Mouse (Mus musculus): ENCODE data around the gene Uaca. TPM values are rescaled to one million over a fixed set of nuclear protein-coding genes. Genes with fewer than 3 reads are reported as not detected.

Uaca gene
- total and polyA plus RNA-seq, 3 experiments, result 10.6 to 53.5 (median 42.7) TPM

GRCm38 (mm10) chr9:60895486-60896110 is 101.3 kb downstream of the Uaca start:
- Histone ChIP-seq H3K4me1 (ENCODE audit: control insufficient read depth, insufficient read depth, low read length) (peaks cover 10% of the 10 kb centered on the region), H3K27me3 (ENCODE audit: control insufficient read depth, insufficient read depth, low read length) (no peaks in the 10 kb centered on the region), H3K27ac (no peak overlapping the region), H3K79me2 (replicated peaks; ENCODE audit: control insufficient read depth, insufficient read depth, low read length) (no peaks in the 10 kb centered on the region), H3K36me3 (ENCODE audit: control insufficient read depth, insufficient read depth, low read length) (no peaks in the 10 kb centered on the region), H3K9ac (ENCODE audit: low read depth, low read length) (no peak overlapping the region), H3K4me3 (no peak overlapping the region)
- TF ChIP-seq POLR2A (IDR thresholded peaks at IDR 0.05; ENCODE audit: insufficient read depth, low read depth, low read length), result no peak
- peak; percentile 77 for TF ChIP-seq CTCF (IDR thresholded peaks at IDR 0.05)
- peak; percentile 70; the same call in 1 of the 2 replicates for TF ChIP-seq EP300 (IDR thresholded peaks at IDR 0.05; ENCODE audit: insufficient read depth, low read depth, low read length)
- WGBS, result 39% methylated on average over 8 of the region's 8 CpGs
- intact Hi-C loops (cut with DNase I), result loop anchor here (2.0 to 5.0 kb wide), 2 partner anchors 937 to 1003 kb away; no protein-coding TSS in a partner anchor
- peak; percentile 48 to 49 for DNase-seq

DNA sequence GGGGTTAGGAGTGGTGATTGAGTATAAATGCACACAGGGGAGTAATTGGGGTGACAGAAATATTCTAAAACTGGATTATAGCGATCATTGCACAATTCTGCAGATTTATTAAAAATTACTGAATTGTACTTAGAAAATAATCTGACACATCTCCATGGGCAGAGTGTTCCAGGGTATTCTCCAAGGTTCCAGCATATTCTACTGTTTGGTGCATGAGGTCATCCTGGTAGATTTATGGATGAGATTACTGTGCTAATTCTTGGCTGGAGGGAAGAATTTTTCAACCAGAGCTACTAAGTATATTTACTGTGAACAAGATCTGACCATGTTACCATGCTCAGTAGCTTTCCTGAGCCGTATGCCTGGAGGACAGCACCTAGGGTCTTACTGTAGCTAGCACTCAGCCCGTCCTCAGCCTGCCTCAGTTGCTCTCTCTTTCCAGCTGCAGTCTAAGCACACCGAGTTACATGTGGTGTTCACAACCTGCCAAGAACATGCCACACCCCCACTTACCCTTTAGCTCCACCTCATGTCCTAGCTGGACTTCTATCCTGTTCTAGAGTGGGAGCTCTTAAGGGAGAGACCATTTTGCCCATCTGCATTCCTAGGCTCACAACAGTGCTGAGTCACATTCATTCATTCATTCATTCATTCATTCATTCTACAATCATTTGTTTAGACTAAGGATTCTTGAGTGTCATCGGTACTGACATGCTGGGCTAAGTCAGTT is 104.1 kb downstream of the Uaca start:
- DNase-seq, result no peak
- TF ChIP-seq EP300 (IDR thresholded peaks at IDR 0.05; ENCODE audit: insufficient read depth, low read depth, low read length), result no peak
- TF ChIP-seq POLR2A (IDR thresholded peaks at IDR 0.05; ENCODE audit: insufficient read depth, low read depth, low read length), result no peak
- no peak for TF ChIP-seq CTCF (IDR thresholded peaks at IDR 0.05)
- WGBS, result 76% methylated on average over 5 of the region's 5 CpGs
- Histone ChIP-seq H3K79me2 (replicated peaks; ENCODE audit: control insufficient read depth, insufficient read depth, low read length) (no peaks in the 10 kb centered on the region), H3K27me3 (ENCODE audit: control insufficient read depth, insufficient read depth, low read length) (no peaks in the 10 kb centered on the region), H3K9ac (ENCODE audit: low read depth, low read length) (no peak overlapping the region), H3K27ac (no peak overlapping the region), H3K4me1 (ENCODE audit: control insufficient read depth, insufficient read depth, low read length) (peaks cover 13% of the 10 kb centered on the region), H3K36me3 (ENCODE audit: control insufficient read depth, insufficient read depth, low read length) (no peaks in the 10 kb centered on the region), H3K4me3 (no peak overlapping the region)
- intact Hi-C loops (cut with DNase I), result loop anchor here (5.0 kb wide), 1 partner anchor 934 kb away; no protein-coding TSS in a partner anchor

DNA sequence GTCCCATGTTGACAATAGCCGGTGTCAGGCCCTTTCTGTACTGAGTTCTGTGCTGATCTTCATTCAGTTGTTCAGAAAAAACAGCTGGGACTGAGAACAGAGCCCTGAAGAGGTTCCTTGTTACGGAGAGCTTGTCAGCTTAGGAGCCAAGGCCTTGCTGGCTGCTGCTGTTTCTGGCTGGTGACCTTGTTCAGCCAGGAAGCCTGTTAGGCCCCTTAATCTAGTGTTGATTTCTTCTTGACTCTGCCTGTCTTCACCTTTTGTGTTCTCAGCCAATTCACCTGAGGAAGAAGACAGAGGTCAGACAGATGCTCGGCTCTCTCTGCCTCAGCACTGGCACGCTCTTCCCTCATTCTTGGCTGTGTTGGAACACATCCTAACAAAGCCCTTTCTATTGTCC is 104.9 kb downstream of the Uaca start:
- intact Hi-C loops (cut with DNase I), result loop anchor here (5.0 kb wide), 1 partner anchor 933 kb away; no protein-coding TSS in a partner anchor
- WGBS, result 52% methylated on average over 4 of the region's 4 CpGs
- no peak for DNase-seq
- Histone ChIP-seq H3K4me1 (ENCODE audit: control insufficient read depth, insufficient read depth, low read length) (peaks cover 13% of the 10 kb centered on the region), H3K27ac (no peak overlapping the region), H3K27me3 (ENCODE audit: control insufficient read depth, insufficient read depth, low read length) (no peaks in the 10 kb centered on the region), H3K4me3 (no peak overlapping the region), H3K36me3 (ENCODE audit: control insufficient read depth, insufficient read depth, low read length) (no peaks in the 10 kb centered on the region), H3K79me2 (replicated peaks; ENCODE audit: control insufficient read depth, insufficient read depth, low read length) (no peaks in the 10 kb centered on the region), H3K9ac (ENCODE audit: low read depth, low read length) (no peak overlapping the region)
- TF ChIP-seq CTCF (IDR thresholded peaks at IDR 0.05), result no peak
- TF ChIP-seq EP300 (IDR thresholded peaks at IDR 0.05; ENCODE audit: insufficient read depth, low read depth, low read length), result no peak
- no peak for TF ChIP-seq POLR2A (IDR thresholded peaks at IDR 0.05; ENCODE audit: insufficient read depth, low read depth, low read length)

- peaks cover 13% of the 10 kb centered on the region for H3K4me1 ChIP-seq (ENCODE audit: control insufficient read depth, insufficient read depth, low read length)
- no peaks in the 10 kb centered on the region for H3K27me3 ChIP-seq (ENCODE audit: control insufficient read depth, insufficient read depth, low read length)
- intact Hi-C loops (cut with DNase I), result loop anchor here (5.0 kb wide), 1 partner anchor 932 kb away; no protein-coding TSS in a partner anchor
- H3K4me3 ChIP-seq, result no peak overlapping the region
- H3K79me2 ChIP-seq (replicated peaks; ENCODE audit: control insufficient read depth, insufficient read depth, low read length), result no peaks in the 10 kb centered on the region
- H3K36me3 ChIP-seq (ENCODE audit: control insufficient read depth, insufficient read depth, low read length), result no peaks in the 10 kb centered on the region
- TF ChIP-seq POLR2A (IDR thresholded peaks at IDR 0.05; ENCODE audit: insufficient read depth, low read depth, low read length) (no peak), CTCF (IDR thresholded peaks at IDR 0.05) (no peak), EP300 (IDR thresholded peaks at IDR 0.05; ENCODE audit: insufficient read depth, low read depth, low read length) (no peak)
- WGBS, result 49% methylated on average over 3 of the region's 3 CpGs
- no peak for DNase-seq
- H3K9ac ChIP-seq (ENCODE audit: low read depth, low read length), result no peak overlapping the region
- H3K27ac ChIP-seq, result no peak overlapping the region
These were observed 105.6 kb downstream of the Uaca start for GRCm38 (mm10) chr9:60899797-60900459.

DNA sequence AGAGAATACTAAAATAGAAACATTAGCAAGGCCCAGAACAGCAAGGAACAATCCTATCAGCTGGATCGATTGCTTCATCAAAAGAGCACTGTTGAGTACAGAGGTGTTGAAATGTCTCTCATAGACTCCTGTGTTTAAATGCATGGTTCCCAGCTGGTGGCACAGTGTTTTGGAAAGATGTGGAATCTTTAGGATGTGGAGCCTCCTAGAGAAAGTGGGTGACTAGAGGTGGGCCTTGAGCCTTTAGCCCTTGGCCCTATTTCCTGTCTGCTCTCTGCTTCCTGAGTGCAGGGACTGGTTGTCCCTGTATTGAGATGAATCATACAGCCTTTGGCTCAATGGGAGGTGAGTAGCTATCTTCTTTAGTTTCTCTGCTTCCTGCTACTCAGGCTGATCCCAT is 117.9 kb downstream of the Uaca start:
- Histone ChIP-seq H3K36me3 (ENCODE audit: control insufficient read depth, insufficient read depth, low read length) (no peaks in the 10 kb centered on the region), H3K4me3 (no peak overlapping the region), H3K9ac (ENCODE audit: low read depth, low read length) (no peak overlapping the region), H3K27ac (no peak overlapping the region), H3K4me1 (ENCODE audit: control insufficient read depth, insufficient read depth, low read length) (no peaks in the 10 kb centered on the region), H3K79me2 (replicated peaks; ENCODE audit: control insufficient read depth, insufficient read depth, low read length) (no peaks in the 10 kb centered on the region), H3K27me3 (ENCODE audit: control insufficient read depth, insufficient read depth, low read length) (no peaks in the 10 kb centered on the region)
- intact Hi-C loops (cut with DNase I), result no loop called here
- 7% methylated on average over 1 of the region's 1 CpGs for WGBS
- no peak for DNase-seq
- TF ChIP-seq CTCF (IDR thresholded peaks at IDR 0.05), result no peak
- TF ChIP-seq EP300 (IDR thresholded peaks at IDR 0.05; ENCODE audit: insufficient read depth, low read depth, low read length), result no peak
- TF ChIP-seq POLR2A (IDR thresholded peaks at IDR 0.05; ENCODE audit: insufficient read depth, low read depth, low read length), result no peak

Measured in heart, adult 2 months (tissue).